Mouse (Mus musculus): ENCODE results near the gene Shank3.

Gene Shank3

GRCm38 (mm10) chr15:89477806-89478205 is 21.6 kb upstream of the Shank3 start:
- DNase-seq: peak; percentile 18

GRCm38 (mm10) chr15:89478622-89479021 is 20.8 kb upstream of the Shank3 start:
- no peak for DNase-seq

- peak; percentile 65 for DNase-seq
Observed at GRCm38 (mm10) chr15:89480584-89480983, 18.8 kb upstream of the Shank3 start.

- no peak for DNase-seq
Observed at GRCm38 (mm10) chr15:89488182-89488581, 11.2 kb upstream of the Shank3 start.

- DNase-seq: no peak
Observed at GRCm38 (mm10) chr15:89488611-89489117, 10.8 kb upstream of the Shank3 start.

GRCm38 (mm10) chr15:89494970-89495369 is 4.5 kb upstream of the Shank3 start:
- DNase-seq: no peak

- DNase-seq: no peak
Observed at GRCm38 (mm10) chr15:89496131-89496530, 3.3 kb upstream of the Shank3 start.

- no peak for DNase-seq
Observed at GRCm38 (mm10) chr15:89496841-89497240, 2.6 kb upstream of the Shank3 start.

- DNase-seq: no peak
Observed at GRCm38 (mm10) chr15:89497391-89498048, 1.9 kb upstream of the Shank3 start.

GRCm38 (mm10) chr15:89498049-89498960 is 1.1 kb upstream of the Shank3 start:
- peak; percentile 54 for DNase-seq

- DNase-seq: peak; percentile 55
Observed at GRCm38 (mm10) chr15:89499784-89500220, 379 bp downstream of the Shank3 start.

- peak; percentile 44 for DNase-seq
Observed at GRCm38 (mm10) chr15:89500221-89500791, 883 bp downstream of the Shank3 start.

GRCm38 (mm10) chr15:89501321-89501720 is 1.9 kb downstream of the Shank3 start:
- DNase-seq: no peak

- DNase-seq: no peak
Observed at GRCm38 (mm10) chr15:89504838-89505237, 5.4 kb downstream of the Shank3 start.

GRCm38 (mm10) chr15:89507751-89508150 is 8.3 kb downstream of the Shank3 start:
- DNase-seq: no peak

- DNase-seq: no peak
Observed at GRCm38 (mm10) chr15:89512679-89513078, 13.3 kb downstream of the Shank3 start.

GRCm38 (mm10) chr15:89521951-89522350 is 22.5 kb downstream of the Shank3 start:
- peak; percentile 55 for DNase-seq

- peak; percentile 59 for DNase-seq
Observed at GRCm38 (mm10) chr15:89522566-89523282, 23.3 kb downstream of the Shank3 start.

- DNase-seq: peak; percentile 71
Observed at GRCm38 (mm10) chr15:89523283-89523832, 23.9 kb downstream of the Shank3 start.

- peak; percentile 50 for DNase-seq
Observed at GRCm38 (mm10) chr15:89524001-89524571, 24.7 kb downstream of the Shank3 start.

- peak; percentile 64 for DNase-seq
Observed at GRCm38 (mm10) chr15:89524611-89525415, 25.4 kb downstream of the Shank3 start.

All from cerebellum, adult 11 months (tissue).